Mouse (Mus musculus): Measurements from ENCODE around the gene Dnah6.

DNA sequence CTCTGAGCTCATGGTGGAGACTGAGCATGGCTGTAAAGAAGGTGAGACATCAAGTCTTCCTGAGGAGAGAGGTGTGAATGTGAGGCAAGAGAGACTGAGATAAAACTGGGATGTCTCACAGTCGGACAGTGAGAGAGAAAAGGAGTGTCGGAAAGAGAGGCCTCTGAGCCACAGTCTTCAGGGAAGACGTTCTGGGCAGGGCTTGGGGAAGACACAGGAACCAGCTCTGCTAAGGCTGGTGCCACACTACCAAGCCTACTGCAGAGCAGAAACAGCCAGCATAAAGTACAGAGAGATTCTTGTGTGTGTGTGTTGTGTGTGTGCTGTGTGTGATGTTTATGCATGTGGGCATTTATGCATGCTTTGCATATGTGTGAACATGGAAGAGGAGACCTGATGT is 156.9 kb downstream of the Dnah6 start:
- no peak for TF ChIP-seq CTCF (IDR thresholded peaks at IDR 0.05; ENCODE audit: control insufficient read depth, insufficient read depth, low read length)
- no peak for TF ChIP-seq POLR2A (IDR thresholded peaks at IDR 0.05; ENCODE audit: borderline replicate concordance, control insufficient read depth, low read depth, low read length)
